Mouse (Mus musculus): ENCODE measurements around the gene Gdf7.

DNA sequence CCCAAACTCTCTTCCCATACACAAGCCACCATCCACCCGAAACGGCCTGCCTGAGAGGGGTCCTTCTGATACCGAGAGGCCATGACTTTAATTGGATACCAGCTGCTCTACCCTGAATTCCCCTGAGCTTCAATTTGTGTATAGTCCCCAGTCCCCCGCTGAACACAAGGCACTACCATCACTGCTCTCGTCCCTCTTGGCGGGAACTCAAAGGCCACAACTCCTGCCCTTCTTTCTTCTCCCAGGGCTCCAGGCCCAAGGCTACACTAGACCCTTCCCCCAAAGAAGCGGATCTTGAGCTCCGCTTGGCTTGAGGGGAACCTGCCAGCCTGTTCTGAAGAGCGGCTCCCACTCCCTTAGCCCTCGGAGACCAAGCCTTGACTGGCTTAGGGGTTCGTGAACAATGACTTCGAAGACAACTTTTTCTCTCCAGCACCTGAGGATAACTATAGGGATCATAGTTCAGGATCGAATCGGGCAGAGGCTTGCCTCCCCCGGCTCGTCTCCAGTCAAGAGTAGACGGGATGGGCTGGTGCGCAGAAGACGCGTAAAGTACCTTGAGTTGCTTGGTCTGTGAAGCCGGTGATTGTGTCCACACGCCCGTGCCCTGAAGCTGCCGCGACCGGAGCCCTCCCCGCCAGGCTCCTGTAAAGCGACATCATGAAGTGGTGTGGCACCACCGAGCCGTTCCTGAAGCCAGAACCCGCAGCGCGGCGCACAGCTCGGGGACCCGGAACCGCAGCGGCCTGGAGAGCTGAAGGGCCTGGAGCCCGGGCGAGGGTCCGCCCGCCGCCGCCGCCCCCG, 541 bp downstream of the Gdf7 start:
- TF ChIP-seq CTCF (IDR thresholded peaks at IDR 0.05; ENCODE audit: low read depth, low read length) (no peak), TAL1 (conservative IDR thresholded peaks at IDR 0.05; ENCODE audit: low read depth, low read length) (no peak), GATA1 (IDR thresholded peaks at IDR 0.05; ENCODE audit: borderline replicate concordance, low read length) (no peak), POLR2AphosphoS5 (IDR thresholded peaks at IDR 0.05; ENCODE audit: insufficient replicate concordance, low read depth, low read length) (no peak)
